Mouse (Mus musculus): ENCODE results near the gene Aph1c.

GRCm38 (mm10) chr9:66872015-66872727 lies 37.6 kb upstream of the Aph1c start:
- TF ChIP-seq POLR2A (IDR thresholded peaks at IDR 0.05; ENCODE audit: borderline replicate concordance, control insufficient read depth, low read depth, low read length), result no peak
- no peak for TF ChIP-seq CTCF (IDR thresholded peaks at IDR 0.05; ENCODE audit: control insufficient read depth, insufficient read depth, low read length)

All from bone marrow, adult 2 months (tissue).